Mouse (Mus musculus) hindbrain, embryonic 12.5 days (tissue): ENCODE measurements around the gene Adgrf2. TPM values are rescaled to one million over a fixed set of nuclear protein-coding genes. Genes with fewer than 3 reads are reported as not detected.

Experiments
- ATAC-seq: fragments of 200-750 bp; cut with Nextera tagmentation; 2 replicates; pipeline ENCODE4 v1.8.0; 2017; ENCODE audit warnings: moderate TSS enrichment; ENCODE audit not compliant: low FRiP score
- H3K27ac ChIP-seq: fragments of 300-500 bp; sonication (generic); 2 replicates; pipeline ENCODE4 v1.5.1; 2016; ENCODE audit warnings: mild to moderate bottlenecking
- H3K27me3 ChIP-seq: fragments of 300-500 bp; sonication (generic); 2 replicates; pipeline ENCODE4 v1.6.1; 2016; ENCODE audit warnings: mild to moderate bottlenecking
- H3K36me3 ChIP-seq: fragments of 300-500 bp; sonication (generic); 2 replicates; pipeline ENCODE4 v1.6.1; 2016; ENCODE audit warnings: mild to moderate bottlenecking
- H3K4me1 ChIP-seq: fragments of 300-500 bp; sonication (generic); 2 replicates; pipeline ENCODE4 v1.6.1; 2016
- H3K4me2 ChIP-seq: fragments of 300-500 bp; sonication (generic); replicated peaks from 2 replicates; pipeline ENCODE4 v1.6.1; 2016; ENCODE audit warnings: mild to moderate bottlenecking
- H3K4me3 ChIP-seq: fragments of 300-500 bp; sonication (generic); 2 replicates; pipeline ENCODE4 v1.5.1; 2016; ENCODE audit warnings: mild to moderate bottlenecking
- H3K9ac ChIP-seq: fragments of 300-500 bp; sonication (generic); 2 replicates; pipeline ENCODE4 v1.6.1; 2016; ENCODE audit warnings: mild to moderate bottlenecking, moderate library complexity
- H3K9me3 ChIP-seq: fragments of 300-500 bp; sonication (generic); replicated peaks from 2 replicates; pipeline ENCODE4 v1.6.1; 2016; ENCODE audit warnings: mild to moderate bottlenecking
- WGBS: fragments of 180-500 bp; shearing (Covaris S2); methylation state at CpG from one replicate; pipeline ENCODE4 v1.1.7; 2016; 5-methylcytosine and 5-hydroxymethylcytosine counted together
- polyA plus RNA-seq: library from polyadenylated mRNA; unstranded; fragments of >200 nt; fragmentation: Nextera tagmentation; extraction: Ambion mirVana; gene quantifications from 2 replicates; pipeline ENCODE4 v1.2.1, GENCODE M21; 2016

The Adgrf2 gene
- polyA plus RNA-seq, 1 experiment from 2014 or later = 0.10 TPM

DNA sequence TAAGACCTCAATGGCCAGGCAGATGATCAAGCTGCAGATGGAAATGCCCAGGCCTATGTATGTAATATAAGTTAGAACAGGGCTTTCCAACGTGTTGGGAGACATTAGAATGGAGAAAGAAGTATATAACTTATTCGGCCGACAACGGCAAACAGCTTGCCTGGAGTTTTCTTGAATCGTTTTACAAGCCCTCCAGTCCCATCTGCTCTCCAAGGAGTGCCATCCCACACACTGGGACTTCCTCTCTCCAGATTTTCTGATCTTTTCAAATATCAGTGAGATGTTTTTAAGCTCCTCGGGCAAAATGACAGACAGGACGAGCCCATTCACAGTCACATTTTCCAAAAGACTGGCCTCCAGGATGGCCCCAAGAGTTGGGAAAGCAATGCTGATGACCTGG lies 31.3 kb downstream of the Adgrf2 start:
- Histone ChIP-seq H3K27me3 (no peaks in the 10 kb centered on the region), H3K9me3 (no peaks in the 10 kb centered on the region), H3K36me3 (no peaks in the 10 kb centered on the region), H3K27ac (no peak overlapping the region), H3K4me1 (no peaks in the 10 kb centered on the region), H3K4me3 (no peak overlapping the region), H3K9ac (no peak overlapping the region), H3K4me2 (no peak overlapping the region)
- no peak for ATAC-seq
- 86% methylated on average over 7 of the region's 7 CpGs for WGBS

DNA sequence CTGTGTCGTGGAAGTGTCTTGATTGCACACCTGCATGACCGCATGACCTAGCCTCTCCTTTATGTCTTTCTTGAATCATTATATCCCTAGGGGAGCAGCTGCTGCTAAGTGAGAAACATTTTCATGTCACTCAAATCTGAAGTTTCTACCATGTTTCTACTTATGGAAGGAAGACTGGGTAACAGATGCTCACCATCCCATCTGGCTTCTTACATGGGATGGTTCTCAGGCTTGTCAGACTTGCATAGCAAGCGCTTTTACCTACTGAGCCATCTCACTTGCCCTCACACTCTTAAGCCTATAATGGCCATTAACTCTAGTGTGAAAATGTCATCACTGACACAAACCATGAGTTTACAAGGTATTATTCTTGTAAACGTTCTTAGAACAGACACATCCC lies 36.4 kb downstream of the Adgrf2 start:
- no peaks in the 10 kb centered on the region for H3K9me3 ChIP-seq
- no peak overlapping the region for H3K4me2 ChIP-seq
- no peaks in the 10 kb centered on the region for H3K27me3 ChIP-seq
- no peaks in the 10 kb centered on the region for H3K4me1 ChIP-seq
- no peak overlapping the region for H3K9ac ChIP-seq
- no peak overlapping the region for H3K4me3 ChIP-seq
- H3K36me3 ChIP-seq = no peaks in the 10 kb centered on the region
- no peak for ATAC-seq
- WGBS = 81% methylated on average over 4 of the region's 4 CpGs
- no peak overlapping the region for H3K27ac ChIP-seq

DNA sequence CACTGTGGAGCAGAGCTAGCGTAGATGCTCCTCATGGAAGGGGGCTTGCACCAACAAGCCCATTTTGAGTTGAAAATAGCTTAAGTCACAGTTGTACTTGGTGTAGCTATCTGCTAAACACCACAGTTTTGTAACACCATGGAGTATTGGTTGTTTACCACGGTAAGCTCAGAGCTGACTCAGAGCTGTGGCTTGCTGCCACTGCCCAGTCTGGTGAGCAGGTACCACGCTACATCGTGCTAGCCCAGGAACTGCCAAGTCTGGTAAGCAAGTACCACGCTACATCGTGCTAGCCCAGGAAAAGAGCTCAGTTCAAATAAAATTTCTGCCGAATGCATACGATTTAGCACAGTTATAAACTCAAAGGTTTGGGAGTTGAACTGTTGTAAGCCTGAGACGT lies 39.8 kb downstream of the Adgrf2 start:
- Histone ChIP-seq H3K4me3 (no peak overlapping the region), H3K4me1 (no peaks in the 10 kb centered on the region), H3K36me3 (no peaks in the 10 kb centered on the region), H3K4me2 (no peak overlapping the region), H3K9ac (no peak overlapping the region), H3K27me3 (no peaks in the 10 kb centered on the region), H3K27ac (no peak overlapping the region), H3K9me3 (no peaks in the 10 kb centered on the region)
- no peak for ATAC-seq
- WGBS = 93% methylated on average over 9 of the region's 9 CpGs

DNA sequence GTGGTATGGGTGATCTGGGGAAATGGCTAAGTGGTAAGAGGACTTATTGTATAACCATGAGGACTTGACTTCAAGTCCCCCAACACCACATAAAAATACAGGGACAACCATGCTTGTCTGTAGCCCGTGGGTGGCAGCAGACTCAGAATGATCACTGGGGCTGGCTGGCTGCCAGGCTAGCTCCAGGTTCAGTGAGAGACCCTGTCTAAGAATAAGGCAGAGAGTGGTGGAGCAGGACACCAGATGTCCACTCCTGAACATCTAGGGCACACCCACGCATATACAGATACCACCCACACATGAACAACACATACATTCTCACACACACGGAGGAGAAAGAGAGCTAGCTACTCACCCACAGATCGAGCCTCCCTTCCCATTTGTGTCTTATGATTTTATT lies 47.2 kb downstream of the Adgrf2 start:
- no peak for ATAC-seq

DNA sequence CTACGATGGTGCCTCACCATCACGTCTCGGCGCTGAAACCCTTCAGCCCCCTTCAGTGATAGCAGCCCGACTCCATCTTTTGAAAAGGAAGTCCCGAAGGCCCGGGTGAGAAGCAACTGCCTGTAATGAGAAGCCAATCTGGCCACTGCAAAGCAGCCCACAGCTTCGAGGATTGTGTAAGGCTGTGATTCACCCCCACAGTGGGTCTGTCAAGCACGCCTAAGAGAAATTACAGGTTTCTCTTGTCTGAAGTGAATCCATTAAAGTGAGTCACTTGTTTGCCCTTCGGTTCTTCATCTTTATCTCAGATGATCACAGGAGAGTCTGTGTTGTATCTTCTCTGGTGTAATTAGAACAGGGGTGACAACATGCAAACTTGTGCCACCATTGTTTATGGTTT lies 49.8 kb downstream of the Adgrf2 start, which contains the start of gene Adgrf4:
Gene Adgrf4, minus strand, starts transcription at position 149 of the 400 bp plus-strand sequence.
- H3K9me3 ChIP-seq = no peaks in the 10 kb centered on the region
- H3K4me1 ChIP-seq = no peaks in the 10 kb centered on the region
- 90% methylated on average over 10 of the region's 10 CpGs for WGBS
- ATAC-seq = no peak
- H3K36me3 ChIP-seq = no peaks in the 10 kb centered on the region
- H3K4me2 ChIP-seq = no peak within 1 kb of the TSS
- H3K27ac ChIP-seq = no peak within 1 kb of the TSS
- H3K4me3 ChIP-seq = no peak within 1 kb of the TSS
- no peak within 1 kb of the TSS for H3K9ac ChIP-seq
- no peaks in the 10 kb centered on the region for H3K27me3 ChIP-seq

More for the DNA sequence above, 47.2 kb downstream of the Adgrf2 start:
- no peaks in the 10 kb centered on the region for H3K9me3 ChIP-seq
- no peak overlapping the region for H3K4me3 ChIP-seq
- H3K4me1 ChIP-seq = no peaks in the 10 kb centered on the region
- no peaks in the 10 kb centered on the region for H3K36me3 ChIP-seq
- no peak overlapping the region for H3K27ac ChIP-seq
- H3K9ac ChIP-seq = no peak overlapping the region
- 84% methylated on average over 4 of the region's 4 CpGs for WGBS
- H3K4me2 ChIP-seq = no peak overlapping the region
- H3K27me3 ChIP-seq = no peaks in the 10 kb centered on the region

DNA sequence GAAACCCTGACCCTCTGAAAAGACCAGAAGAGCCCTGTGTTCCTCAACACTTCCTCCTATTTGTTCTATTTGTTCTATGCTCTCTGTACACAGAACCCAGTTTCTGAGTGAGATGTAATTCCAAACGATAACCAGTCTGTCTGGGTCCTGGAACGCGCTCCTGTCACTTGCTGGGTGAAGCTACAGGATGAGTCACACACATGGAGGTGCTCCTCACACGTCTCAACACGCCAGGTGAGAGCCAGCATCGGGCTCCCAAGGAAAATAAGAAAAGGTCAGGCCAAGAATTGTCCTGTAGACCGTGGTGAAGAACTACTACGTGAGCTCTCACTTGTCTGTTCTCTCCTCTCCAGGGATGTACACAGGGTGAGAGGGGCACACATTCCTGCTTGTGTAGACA lies 51.4 kb downstream of the Adgrf2 start:
- Histone ChIP-seq H3K4me1 (no peaks in the 10 kb centered on the region), H3K9me3 (no peaks in the 10 kb centered on the region), H3K4me3 (no peak overlapping the region), H3K9ac (no peak overlapping the region), H3K4me2 (no peak overlapping the region), H3K27me3 (no peaks in the 10 kb centered on the region), H3K27ac (no peak overlapping the region), H3K36me3 (no peaks in the 10 kb centered on the region)
- no peak for ATAC-seq
- 90% methylated on average over 8 of the region's 8 CpGs for WGBS

Other genes with a start within 250 kb of the Adgrf2 start
- 0.12 TPM in 1 of 2 replicates, not detected in the other for gene Opn5, start 130.8 kb downstream of the Adgrf2 start, polyA plus RNA-seq
- gene Adgrf4, start 49.9 kb downstream of the Adgrf2 start, polyA plus RNA-seq = 0.21 TPM in 1 of 2 replicates, not detected in the other
- gene Cd2ap, start 134.5 kb upstream of the Adgrf2 start, polyA plus RNA-seq = 14.8 and 16.2 TPM in 2 replicates